Mouse (Mus musculus): ENCODE results near the gene Prl7d1.
"Not testable (repeated sequence)": the region's sequence is repeated elsewhere in the genome, so short reads cannot be mapped to it uniquely, and the experiment has no call there.

The Prl7d1 gene

DNA sequence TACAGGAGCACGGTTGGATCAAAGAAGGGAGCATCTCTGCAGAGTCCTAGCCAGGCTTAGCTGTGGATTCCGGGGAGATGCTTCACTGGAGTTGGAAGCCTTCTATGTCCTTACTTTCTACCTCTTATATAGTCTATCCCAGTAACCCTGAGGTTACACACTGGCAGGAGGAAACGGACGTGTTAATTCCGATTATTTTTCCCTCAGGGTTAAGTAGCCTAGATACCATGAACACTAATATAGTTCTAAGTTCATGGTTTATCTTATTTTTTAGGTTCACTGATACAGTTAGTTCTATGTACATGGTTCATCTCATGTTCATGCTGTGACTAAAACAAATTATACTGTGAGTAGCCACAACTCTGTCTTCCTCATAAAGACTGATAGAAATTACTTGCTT, at the start of gene Prl7d1:
Prl7d1 (minus strand) TSS at position 101 of the 400 bp plus-strand sequence.
- DNase-seq (ENCODE audit: low read depth, low spot score): no peak

DNA sequence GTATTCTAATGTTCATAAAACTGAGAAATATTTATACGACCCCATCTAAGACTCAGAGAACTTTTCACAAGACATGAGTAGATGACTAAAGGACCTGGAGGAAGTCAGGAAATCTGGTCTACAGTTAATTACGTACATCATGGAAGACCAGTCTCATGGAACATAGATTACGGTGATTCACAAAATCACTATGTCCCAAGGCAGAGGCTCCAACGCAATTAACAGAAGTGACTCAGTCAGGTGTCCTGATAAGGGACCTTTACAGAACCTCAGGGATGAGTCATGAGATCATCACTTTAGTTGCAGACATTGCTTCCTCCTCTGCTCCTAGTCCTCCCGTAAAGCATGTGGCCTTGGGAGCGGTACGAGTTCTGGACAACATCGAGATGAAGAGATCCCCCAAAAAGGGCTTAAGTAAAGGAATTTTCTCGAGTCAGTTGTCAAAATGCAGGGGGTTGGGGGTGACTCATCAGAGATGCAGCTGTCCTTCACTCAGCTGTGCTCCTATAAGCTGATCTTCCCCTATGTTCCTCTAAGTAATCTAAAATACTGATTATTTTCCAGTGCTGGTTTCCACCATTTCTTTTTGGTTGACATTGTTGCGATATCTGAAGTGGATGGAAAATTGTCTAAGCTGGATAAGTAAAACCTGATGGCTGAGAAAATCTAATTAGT, 18.1 kb upstream of the Prl7d1 start:
- no peak for DNase-seq (ENCODE audit: low read depth, low spot score)

DNA sequence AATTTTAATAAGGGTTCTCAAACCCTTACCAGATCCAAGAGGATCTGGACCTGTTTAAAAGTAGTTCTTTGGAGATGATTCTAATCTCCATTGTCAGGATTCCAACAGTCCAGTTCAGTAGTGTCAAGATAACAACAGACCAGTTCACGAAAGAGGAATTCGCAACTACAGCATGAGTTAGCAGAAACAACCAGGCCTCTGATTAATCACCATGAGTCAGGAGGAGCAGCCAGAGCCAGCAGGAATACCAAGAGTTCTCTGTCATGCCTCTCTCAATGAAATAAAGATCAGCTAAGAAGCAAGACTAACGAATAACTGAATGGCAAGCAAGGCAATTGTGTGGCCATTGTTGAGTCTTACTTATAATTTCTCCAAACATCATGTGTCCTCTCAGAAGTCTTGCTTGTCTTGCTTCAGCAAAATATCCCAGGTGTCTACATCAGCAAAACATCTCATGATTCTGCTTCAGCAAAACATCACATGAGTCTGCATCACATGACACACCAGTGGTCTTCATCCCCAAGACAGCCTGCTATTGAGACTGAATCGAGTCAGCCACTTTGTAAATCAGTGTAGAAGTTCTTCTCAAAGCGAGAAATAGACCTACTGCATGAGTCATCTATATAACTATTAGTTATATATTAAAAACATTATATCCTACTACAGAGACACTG, 13.9 kb upstream of the Prl7d1 start:
- DNase-seq (ENCODE audit: low read depth, low spot score): not testable (repeated sequence)

DNA sequence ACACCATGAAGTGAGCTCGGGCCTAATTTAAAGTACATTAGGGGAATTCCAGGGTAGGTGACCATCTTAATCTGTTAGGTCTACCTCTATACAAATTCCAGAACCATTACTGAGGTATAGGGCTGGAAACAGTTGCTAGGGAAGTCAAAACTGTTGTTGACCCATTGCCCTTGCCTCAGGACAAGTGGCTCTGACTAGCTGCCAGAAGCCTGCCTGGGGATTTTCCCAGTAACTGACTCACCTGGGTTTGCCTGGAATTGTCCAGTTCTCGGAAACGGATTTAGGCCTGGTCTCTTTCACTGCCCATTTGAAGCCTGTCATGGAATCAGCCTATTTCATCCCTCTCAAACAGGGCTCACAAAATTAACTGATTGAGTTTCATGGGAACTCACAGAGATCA, 8.5 kb upstream of the Prl7d1 start:
- not testable (repeated sequence) for DNase-seq (ENCODE audit: low read depth, low spot score)

DNA sequence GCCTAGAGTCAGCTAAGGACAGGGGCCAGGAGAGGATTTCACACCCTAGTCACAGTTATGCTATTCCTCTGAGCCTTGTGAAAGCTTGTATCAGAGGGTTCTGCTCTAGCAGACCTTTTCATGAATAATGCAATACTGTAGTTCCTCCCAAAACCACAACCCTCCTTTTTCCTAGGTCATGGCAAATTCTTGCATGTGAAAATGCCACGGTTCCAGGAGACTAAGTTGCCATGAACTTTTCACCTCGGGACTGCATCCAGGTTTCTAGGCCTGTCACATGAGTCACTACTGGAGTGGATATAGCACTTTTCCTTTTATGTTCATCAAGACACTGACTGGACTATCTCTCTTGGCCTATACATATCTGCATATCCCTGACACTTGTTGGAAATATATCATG, 10.0 kb downstream of the Prl7d1 start:
- DNase-seq (ENCODE audit: low read depth, low spot score): no peak

DNA sequence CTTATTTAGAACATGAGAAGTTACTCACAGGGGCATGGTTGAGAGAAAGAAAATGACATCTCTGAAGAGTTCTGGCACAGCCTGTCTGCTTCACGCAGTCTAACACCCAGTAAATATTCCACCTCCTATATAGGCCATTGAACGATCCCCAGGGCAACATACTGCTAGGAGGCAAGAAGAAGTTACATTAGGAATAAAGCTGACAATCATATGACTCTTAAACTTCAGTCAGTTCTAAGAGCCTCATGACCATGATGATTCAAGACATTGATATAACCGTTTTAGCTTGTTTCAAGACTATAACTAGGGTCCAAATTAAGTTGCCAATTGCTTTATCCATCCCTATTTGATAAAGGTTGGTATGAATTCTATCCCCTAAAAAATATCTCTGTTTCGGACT, 48.6 kb downstream of the Prl7d1 start, which contains the start of gene Prl7a2:
Prl7a2 (minus strand) TSS at position 101 of the 400 bp plus-strand sequence.
- no peak for DNase-seq (ENCODE audit: low read depth, low spot score)

DNA sequence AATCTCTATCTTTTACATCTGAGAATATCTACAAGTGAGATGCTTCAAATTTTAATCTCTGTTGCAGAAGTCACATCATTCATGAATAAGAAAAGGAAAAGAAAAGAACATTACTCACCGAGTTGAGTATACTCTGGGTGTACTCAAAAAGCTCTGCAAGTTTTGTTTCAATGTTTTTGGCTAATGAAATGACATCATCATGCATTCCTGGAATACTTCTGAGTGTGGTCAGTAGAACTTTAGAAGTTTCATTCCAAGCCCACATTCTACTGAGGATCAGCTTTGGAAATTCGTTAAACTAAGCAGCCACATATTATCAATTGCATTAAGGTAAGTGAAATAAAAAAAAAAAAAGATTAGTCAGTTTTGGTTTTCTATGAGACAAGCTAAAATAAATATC, 55.8 kb downstream of the Prl7d1 start:
- no peak for DNase-seq (ENCODE audit: low read depth, low spot score)

Measured in c-Kit-negative CD71-positive TER-119-positive erythroid progenitor cells, embryonic 14.5 days (primary cell).